In the genomic region with DNA sequence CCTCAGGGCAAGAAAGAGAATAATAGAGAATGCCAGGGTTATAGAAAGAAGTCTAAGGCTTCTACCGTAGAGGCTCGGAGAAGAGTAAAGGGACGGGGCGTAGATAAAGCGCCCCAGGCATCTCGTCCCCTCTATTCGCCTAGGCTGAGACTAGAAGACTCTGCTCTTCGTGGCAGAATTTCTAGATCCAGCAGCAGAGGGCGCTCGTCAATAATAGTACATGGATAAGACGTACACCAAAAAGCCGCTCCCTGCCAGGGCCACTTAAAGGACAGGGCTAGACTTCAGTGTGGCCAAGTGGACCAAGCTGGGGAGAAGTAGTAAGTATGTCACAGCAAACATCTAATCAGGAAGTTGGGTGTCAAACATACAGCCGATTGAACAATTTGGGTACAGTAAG, we compare ENCODE assay signal across 8 mouse cellular contexts. TPM values are rescaled to one million over a fixed set of nuclear protein-coding genes. Genes with fewer than 3 reads are reported as not detected.
DNase-seq lines count a peak whose midpoint lies in the region; ATAC-seq and TF ChIP-seq lines count a peak whose summit lies in the region.

No protein-coding gene starts in this region.

- peaks cover 19% of the 10 kb centered on the region; the same call in 1 of the 2 replicates for H3K36me3 ChIP-seq in intestine, embryonic 15.5 days
- peaks cover 15% of the 10 kb centered on the region for H3K36me3 ChIP-seq in midbrain, embryonic 12.5 days
- peaks cover 22% of the 10 kb centered on the region for H3K36me3 ChIP-seq in small intestine, adult 2 months (ENCODE audit: control insufficient read depth, insufficient read depth, low read length)

- peaks cover 28% of the 10 kb centered on the region for H3K4me1 ChIP-seq in intestine, embryonic 15.5 days (replicated peaks)
- H3K4me1 ChIP-seq in midbrain, embryonic 12.5 days, result peaks cover 24% of the 10 kb centered on the region
- H3K4me1 ChIP-seq in small intestine, adult 2 months (ENCODE audit: control insufficient read depth, insufficient read depth, insufficient read length, low read length), result no peaks in the 10 kb centered on the region; the same call in 1 of the 2 replicates

- peak overlapping the region; percentile 60 for H3K9ac ChIP-seq in intestine, embryonic 15.5 days
- peak overlapping the region; percentile 70 for H3K9ac ChIP-seq in midbrain, embryonic 12.5 days (replicated peaks)

- peak overlapping the region; percentile 46 for H3K4me3 ChIP-seq in intestine, embryonic 15.5 days (replicated peaks)
- H3K4me3 ChIP-seq in midbrain, embryonic 12.5 days, result peak overlapping the region; percentile 42
- peak overlapping the region; percentile 70; the same call in 1 of the 2 replicates for H3K4me3 ChIP-seq in small intestine, adult 2 months (ENCODE audit: low read depth, low read length)

- peak overlapping the region; percentile 88 for H3K27ac ChIP-seq in intestine, embryonic 15.5 days
- H3K27ac ChIP-seq in midbrain, embryonic 12.5 days (replicated peaks), result peak overlapping the region; percentile 64
- peak overlapping the region; percentile 94 for H3K27ac ChIP-seq in small intestine, adult 2 months (ENCODE audit: insufficient read depth, low read depth, low read length)

- WGBS in intestine, embryonic 15.5 days, result 1% methylated on average over 13 of the region's 13 CpGs
- 3% methylated on average over 13 of the region's 13 CpGs for WGBS in midbrain, embryonic 12.5 days
- WGBS in small intestine, adult 2 months, result 2% methylated on average over 13 of the region's 13 CpGs

- intact Hi-C loops in gastrocnemius, postnatal 36 days (cut with DNase I), result loop anchor here (5.0 to 10.0 kb wide), 2 partner anchors 50 to 457 kb away; a partner anchor contains a TSS
- intact Hi-C loops in left cerebral cortex, postnatal 4 days (cut with DNase I), result loop anchor here (5.0 to 10.0 kb wide), 3 partner anchors 100 to 445 kb away; a partner anchor contains a TSS

- peak; percentile 77; the same call in 1 of the 2 replicates for TF ChIP-seq CTCF in small intestine, adult 2 months (IDR thresholded peaks at IDR 0.05; ENCODE audit: extremely low read depth, insufficient read length, insufficient replicate concordance, low read depth, low read length)

- no peaks in the 10 kb centered on the region for H3K27me3 ChIP-seq in intestine, embryonic 15.5 days (replicated peaks)
- peaks cover 27% of the 10 kb centered on the region for H3K27me3 ChIP-seq in midbrain, embryonic 12.5 days
- no peaks in the 10 kb centered on the region for H3K27me3 ChIP-seq in small intestine, adult 2 months (ENCODE audit: control insufficient read depth, insufficient read depth, low read length)

- H3K4me2 ChIP-seq in intestine, embryonic 15.5 days (replicated peaks), result peak overlapping the region; percentile 62
- H3K4me2 ChIP-seq in midbrain, embryonic 12.5 days (replicated peaks), result peak overlapping the region; percentile 67

- no peaks in the 10 kb centered on the region for H3K9me3 ChIP-seq in intestine, embryonic 15.5 days
- no peaks in the 10 kb centered on the region for H3K9me3 ChIP-seq in midbrain, embryonic 12.5 days

- peak; percentile 82 for ATAC-seq in intestine, embryonic 15.5 days
- ATAC-seq in midbrain, embryonic 12.5 days (ENCODE audit: low FRiP score, low read depth), result peak; percentile 78

- DNase-seq in left cerebral cortex, adult 18-20 months (ENCODE audit: low spot score in 2 of 2), result peak; percentile 86 to 88
- no peak for DNase-seq in left cerebral cortex, adult 11 months (ENCODE audit: low spot score)
- DNase-seq in embryo, embryonic 11.5 days (ENCODE audit: low read depth, low spot score), result peak; percentile 79
- peak; percentile 74 to 87 for DNase-seq in gastrocnemius, postnatal 36 days
- peak; percentile 89 for DNase-seq in left cerebral cortex, postnatal 4 days

- TF ChIP-seq POLR2A in small intestine, adult 2 months (IDR thresholded peaks at IDR 0.05; ENCODE audit: low read depth, low read length), result no peak

RNA-seq across cellular contexts. Expression of a gene that starts 0.8 kb away (rescaled TPM):
- total RNA-seq in left cerebral cortex, adult 18-20 months (2021), result 10 to 100 TPM; 21.6 to 22.8 TPM
- 1 to 10 TPM; 5.3 to 6.1 TPM for total RNA-seq in gastrocnemius, postnatal 36 days (2021)
- polyA plus RNA-seq in intestine, embryonic 15.5 days (2015; fragmentation: Nextera tagmentation; extraction: Ambion mirVana), result 160 and 163 TPM in 2 replicates
- 10 to 100 TPM; 36.9 to 37.6 TPM for total RNA-seq in left cerebral cortex, postnatal 4 days (2021)
- polyA plus RNA-seq in midbrain, embryonic 12.5 days (2016; fragmentation: Nextera tagmentation; extraction: Ambion mirVana), result 39.6 and 50.5 TPM in 2 replicates
- polyA plus RNA-seq in small intestine, adult 2 months (2012; rRNA removed), result 38.0 and 56.7 TPM in 2 replicates

RNA-seq across cellular contexts. Expression of a gene that starts 9.6 kb away (rescaled TPM):
- 1 to 10 TPM; 2.9 to 3.6 TPM for total RNA-seq in left cerebral cortex, adult 18-20 months (2021)
- 1 to 10 TPM; 1.4 to 1.7 TPM for total RNA-seq in gastrocnemius, postnatal 36 days (2021)
- 5.7 and 6.1 TPM in 2 replicates for polyA plus RNA-seq in intestine, embryonic 15.5 days (2015; fragmentation: Nextera tagmentation; extraction: Ambion mirVana)
- total RNA-seq in left cerebral cortex, postnatal 4 days (2021), result 1 to 10 TPM; 5.0 to 5.2 TPM
- polyA plus RNA-seq in midbrain, embryonic 12.5 days (2016; fragmentation: Nextera tagmentation; extraction: Ambion mirVana), result 13.2 TPM in 2 replicates
- 0.60 and 0.71 TPM in 2 replicates for polyA plus RNA-seq in small intestine, adult 2 months (2012; rRNA removed)

RNA-seq across cellular contexts. Expression of a gene that starts 10.3 kb away (rescaled TPM):
- 10 to 100 TPM; 12.2 to 14.7 TPM for total RNA-seq in left cerebral cortex, adult 18-20 months (2021)
- total RNA-seq in gastrocnemius, postnatal 36 days (2021), result 1 to 10 TPM; 8.0 to 8.5 TPM
- 17.4 and 17.6 TPM in 2 replicates for polyA plus RNA-seq in intestine, embryonic 15.5 days (2015; fragmentation: Nextera tagmentation; extraction: Ambion mirVana)
- total RNA-seq in left cerebral cortex, postnatal 4 days (2021), result 10 to 100 TPM; 10.3 to 11.2 TPM
- polyA plus RNA-seq in midbrain, embryonic 12.5 days (2016; fragmentation: Nextera tagmentation; extraction: Ambion mirVana), result 16.3 and 16.7 TPM in 2 replicates
- 24.7 and 57.1 TPM in 2 replicates for polyA plus RNA-seq in small intestine, adult 2 months (2012; rRNA removed)

RNA-seq across cellular contexts. Expression of a gene that starts 18.0 kb away (rescaled TPM):
- not detected for total RNA-seq in left cerebral cortex, adult 18-20 months (2021)
- not detected for total RNA-seq in gastrocnemius, postnatal 36 days (2021)
- 0.20 and 0.24 TPM in 2 replicates for polyA plus RNA-seq in intestine, embryonic 15.5 days (2015; fragmentation: Nextera tagmentation; extraction: Ambion mirVana)
- total RNA-seq in left cerebral cortex, postnatal 4 days (2021), result not detected
- not detected in 2 replicates for polyA plus RNA-seq in midbrain, embryonic 12.5 days (2016; fragmentation: Nextera tagmentation; extraction: Ambion mirVana)
- polyA plus RNA-seq in small intestine, adult 2 months (2012; rRNA removed), result not detected in 2 replicates

RNA-seq across cellular contexts. Expression of a gene that starts 41.3 kb away (rescaled TPM):
- 10 to 100 TPM in 1 of 2 experiments, 1 to 10 TPM in 1; 7.5 to 10.4 TPM for total RNA-seq in left cerebral cortex, adult 18-20 months (2021)
- total RNA-seq in gastrocnemius, postnatal 36 days (2021), result 1,000 to 10,000 TPM; 1,297 to 1,662 TPM
- polyA plus RNA-seq in intestine, embryonic 15.5 days (2015; fragmentation: Nextera tagmentation; extraction: Ambion mirVana), result 0.43 and 0.88 TPM in 2 replicates
- 1 to 10 TPM; 3.2 TPM for total RNA-seq in left cerebral cortex, postnatal 4 days (2021)
- polyA plus RNA-seq in midbrain, embryonic 12.5 days (2016; fragmentation: Nextera tagmentation; extraction: Ambion mirVana), result not detected in 2 replicates
- 0.53 and 1.1 TPM in 2 replicates for polyA plus RNA-seq in small intestine, adult 2 months (2012; rRNA removed)
